Mouse (Mus musculus) adrenal gland, postnatal 14 days (tissue): ENCODE results near the gene Mdc1. TPM values are rescaled to one million over a fixed set of nuclear protein-coding genes. Genes with fewer than 3 reads are reported as not detected.

Experiments used
- DNase-seq: peaks from one replicate; pipeline ENCODE4 v3.0.0; 2021; ENCODE audit warnings: mixed read lengths
- long read RNA-seq, 2 experiments: library from polyadenylated mRNA; stranded (forward); transcript quantifications; one replicate each; pipeline ENCODE4 v2.0.0; 2021
- total RNA-seq: library from RNA; stranded (reverse); gene quantifications from 2 replicates; pipeline ENCODE4 v1.2.3, GENCODE M21; 2021

The Mdc1 gene
- total RNA-seq = 20.6 and 21.9 TPM in 2 replicates
- long read RNA-seq, experiment 1 = 0 reads
- long read RNA-seq, experiment 2, partial matches to known transcripts = 0 of 1 reads
- long read RNA-seq, experiment 2, other reads (novel, unspliced or antisense) = 1 of 1 reads

DNA sequence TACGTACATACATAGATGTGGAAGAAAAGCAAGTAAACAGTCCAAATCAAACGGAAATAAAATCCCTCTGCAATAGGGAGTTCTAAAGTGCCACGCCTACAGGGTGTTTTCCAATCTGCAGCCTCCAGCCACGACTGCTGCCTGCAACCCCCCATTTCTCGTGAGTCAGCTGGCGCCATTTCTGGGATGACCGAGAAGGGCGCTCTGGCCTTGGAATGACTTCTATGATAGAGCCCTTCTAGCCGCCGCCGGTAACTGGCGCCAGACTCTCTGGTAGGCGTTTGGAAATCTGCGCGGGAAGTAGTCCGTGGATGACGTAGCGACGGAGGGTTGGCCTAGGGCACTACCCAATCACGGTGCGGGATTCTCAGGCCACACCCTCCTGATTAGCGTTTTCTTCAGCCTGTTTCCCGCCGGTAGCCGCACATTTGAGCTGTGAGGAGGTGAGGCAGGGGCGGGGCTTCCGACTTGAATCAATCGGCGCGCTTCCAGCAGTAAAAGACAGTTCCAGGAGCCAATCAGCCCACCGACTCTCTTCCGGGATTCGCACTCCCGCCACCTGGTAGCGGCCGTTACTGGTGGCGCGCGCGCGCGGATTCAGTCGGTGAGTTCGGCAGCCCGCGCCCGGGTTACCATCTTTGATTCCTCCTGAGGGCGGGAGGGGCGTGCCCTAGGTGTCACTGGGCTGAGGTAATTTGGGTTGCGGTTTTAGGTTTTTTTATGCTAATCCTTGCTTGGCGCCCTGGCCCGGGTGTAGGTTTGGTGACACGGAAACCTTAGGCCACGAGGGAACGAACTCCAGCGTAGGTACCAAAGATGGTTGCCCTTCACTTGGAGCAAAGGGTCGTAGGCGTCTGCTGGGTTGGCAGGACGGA, at the start of gene Mdc1:
TSS of gene Mdc1 (plus strand) at position 440 of the 875 bp plus-strand sequence.
- DNase-seq = peak; percentile 99

DNA sequence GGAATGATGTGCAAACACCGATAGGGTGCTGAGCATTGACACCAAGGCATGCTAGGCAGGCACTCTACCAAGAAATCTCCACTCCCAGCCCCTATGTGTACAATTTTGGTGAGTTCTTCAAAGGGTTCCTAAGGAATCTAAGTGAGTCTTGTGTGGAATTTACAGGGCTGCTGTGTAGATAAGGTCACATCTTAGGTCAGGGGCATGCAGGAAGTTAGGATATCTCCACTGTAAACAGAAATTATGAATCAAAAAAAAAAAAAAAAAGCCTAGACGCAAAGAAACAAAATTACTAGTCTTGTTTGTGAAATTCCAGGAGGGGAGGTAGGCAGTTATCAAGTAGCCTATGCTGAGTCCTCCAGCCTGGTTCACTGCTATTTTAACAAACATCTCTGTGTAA, 48.5 kb upstream of the Mdc1 start:
- DNase-seq = no peak

DNA sequence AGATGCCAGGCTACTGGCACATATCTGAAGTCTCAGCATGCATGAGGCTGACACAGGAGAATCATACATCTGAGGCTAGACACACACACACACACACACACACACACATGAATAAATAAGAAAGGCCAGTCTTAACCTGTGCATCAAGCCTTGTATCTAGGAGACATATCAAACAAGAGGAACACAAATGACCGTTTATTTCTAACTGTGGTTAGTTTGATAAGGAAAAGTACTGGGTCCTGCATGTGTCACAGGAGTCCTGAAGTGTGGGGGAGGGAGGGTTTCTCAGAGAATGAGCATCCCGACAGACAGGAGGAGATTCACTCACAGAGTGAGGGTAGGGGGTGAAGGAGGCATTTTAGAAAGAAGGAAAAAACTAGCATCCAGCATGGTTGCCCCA, 46.2 kb upstream of the Mdc1 start:
- no peak for DNase-seq

DNA sequence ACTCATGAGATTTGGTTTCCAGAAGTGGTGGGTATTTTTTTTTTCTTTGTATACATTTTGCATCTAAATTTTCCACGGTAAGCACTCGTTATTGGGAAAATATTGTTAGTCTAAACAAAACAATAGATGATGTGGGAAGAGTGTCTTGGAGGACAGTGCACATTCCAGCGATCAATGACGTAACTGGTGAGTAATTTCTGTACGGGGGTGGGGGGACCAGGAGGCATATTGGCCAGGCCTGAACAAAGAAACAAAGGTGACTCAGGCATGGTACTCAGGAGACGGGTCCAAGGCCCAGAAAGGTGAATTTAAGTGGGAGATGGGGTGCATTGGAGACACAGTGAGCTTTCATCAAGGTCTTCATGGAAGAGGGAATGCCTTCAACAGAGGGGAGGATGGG, 45.7 kb upstream of the Mdc1 start:
- DNase-seq = no peak

DNA sequence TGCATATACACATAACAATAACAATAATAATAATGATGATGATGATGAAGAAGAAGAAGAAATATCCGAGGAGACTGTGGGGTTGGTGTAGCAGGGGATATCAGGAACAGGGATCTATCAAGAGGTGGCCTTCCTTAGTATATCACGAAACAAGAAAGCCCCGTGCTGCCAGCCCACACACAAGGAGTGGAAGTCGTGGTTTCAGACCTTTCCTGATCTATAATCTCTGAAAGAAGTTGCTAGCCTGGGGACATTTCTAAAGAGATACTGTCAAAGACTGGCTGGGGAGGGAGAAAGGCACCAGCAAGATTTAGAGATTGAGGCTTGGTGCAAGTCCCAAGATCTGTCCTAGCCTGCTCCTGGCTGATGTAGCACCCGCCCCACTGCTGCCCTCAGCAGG, 44.5 kb upstream of the Mdc1 start:
- no peak for DNase-seq

DNA sequence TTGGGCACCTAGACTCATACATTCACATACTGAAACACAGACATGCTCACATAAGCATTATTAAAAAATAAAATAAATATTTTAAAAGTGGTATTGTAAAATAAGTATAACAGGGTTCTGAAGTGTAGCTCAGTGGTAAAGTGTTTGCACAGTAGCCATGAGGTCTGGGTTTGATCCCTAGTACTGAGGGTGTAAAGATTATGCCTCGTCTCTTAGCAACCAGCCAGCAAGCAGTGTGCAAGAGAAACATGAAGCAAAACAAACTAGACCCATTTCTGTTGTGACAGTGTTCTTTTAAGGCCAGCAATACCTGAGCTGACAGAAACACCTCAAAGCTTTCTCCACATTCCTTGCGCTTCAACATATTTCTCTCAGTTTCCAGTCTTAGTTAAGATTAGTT, 40.4 kb upstream of the Mdc1 start:
- DNase-seq = no peak

DNA sequence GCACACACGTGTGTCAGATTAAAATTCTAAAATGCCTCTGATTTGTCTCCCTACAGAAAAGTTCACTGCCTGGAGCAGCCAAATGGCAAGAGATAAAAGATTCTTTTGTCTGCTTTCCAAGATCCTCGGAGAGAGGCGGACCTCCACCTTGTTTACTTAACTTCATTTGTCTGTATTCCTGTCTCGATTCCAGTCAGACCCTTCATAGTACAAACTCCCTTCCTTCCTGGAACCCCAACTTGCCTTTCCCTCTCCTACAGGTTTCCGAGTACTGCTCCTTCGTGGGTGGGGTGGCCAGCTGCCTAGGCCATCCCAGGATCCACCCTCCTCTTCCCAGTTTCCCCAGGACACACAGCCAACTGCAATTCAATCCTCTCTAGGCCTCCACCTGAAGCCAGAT, 38.3 kb upstream of the Mdc1 start:
- DNase-seq = no peak

DNA sequence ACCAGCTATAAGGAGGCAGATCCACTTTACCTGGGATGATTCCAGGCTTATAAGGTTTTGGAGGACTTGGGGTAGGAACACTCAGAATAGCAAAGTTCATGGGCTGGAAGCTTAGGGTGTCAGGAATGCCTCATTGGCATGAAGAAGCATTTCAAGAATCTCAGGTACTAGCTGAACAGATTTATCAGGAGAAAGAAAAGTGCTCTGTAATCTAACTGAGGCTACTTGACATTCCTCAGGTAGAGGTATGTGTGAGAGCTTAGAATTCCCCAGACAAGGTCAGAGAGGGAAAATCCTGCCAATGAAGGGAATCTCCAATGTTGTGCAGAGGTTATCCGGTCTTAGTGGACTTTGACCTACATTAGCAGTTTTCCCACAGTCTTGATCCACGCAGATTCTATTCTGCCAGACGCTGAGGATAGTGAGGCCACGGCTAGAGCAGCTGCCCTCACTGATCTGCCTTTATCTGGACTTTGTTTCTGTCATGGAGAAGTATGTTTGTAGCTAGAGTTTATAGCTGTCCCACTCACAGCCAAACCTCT, 37.4 kb upstream of the Mdc1 start:
- DNase-seq = no peak

DNA sequence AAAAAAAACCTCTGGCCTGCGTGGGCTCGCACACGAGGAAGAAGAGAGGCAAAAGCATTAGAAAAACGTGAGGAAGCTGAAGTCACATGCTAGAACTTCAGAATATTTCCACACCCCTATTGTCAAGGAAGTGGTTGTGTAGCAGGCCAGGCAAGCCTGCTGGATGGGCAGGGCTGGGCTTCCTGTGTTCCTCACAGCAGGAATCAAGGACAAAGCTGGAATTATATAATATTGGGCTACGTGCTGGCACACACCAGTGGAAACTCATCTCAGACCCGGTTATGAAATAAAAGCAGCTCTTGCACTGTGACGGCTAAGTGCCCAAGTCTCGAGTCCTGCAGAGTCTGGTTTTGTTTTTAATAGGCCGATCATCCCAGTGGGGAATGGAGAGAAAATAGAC, 33.2 kb upstream of the Mdc1 start:
- DNase-seq = peak; percentile 74

DNA sequence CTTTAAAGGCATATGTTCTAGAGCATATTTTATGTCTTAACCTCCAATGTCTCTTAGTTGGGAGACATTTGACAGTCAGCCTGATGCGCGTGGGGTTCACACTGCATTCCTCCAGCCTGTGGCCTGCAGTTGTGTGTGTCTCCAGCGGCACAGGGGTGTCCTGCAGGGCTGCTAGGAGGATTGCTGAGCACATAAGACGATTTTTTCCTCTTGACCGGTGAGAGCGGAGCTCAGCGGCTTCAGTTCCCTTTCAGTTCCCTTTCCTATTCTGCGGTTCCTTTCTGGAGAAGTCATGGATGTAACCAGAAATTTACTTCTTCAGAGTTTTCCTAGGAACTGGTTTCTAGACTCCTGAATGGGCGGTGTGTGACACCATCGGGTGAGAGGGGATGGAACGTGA, 31.9 kb upstream of the Mdc1 start:
- no peak for DNase-seq

DNA sequence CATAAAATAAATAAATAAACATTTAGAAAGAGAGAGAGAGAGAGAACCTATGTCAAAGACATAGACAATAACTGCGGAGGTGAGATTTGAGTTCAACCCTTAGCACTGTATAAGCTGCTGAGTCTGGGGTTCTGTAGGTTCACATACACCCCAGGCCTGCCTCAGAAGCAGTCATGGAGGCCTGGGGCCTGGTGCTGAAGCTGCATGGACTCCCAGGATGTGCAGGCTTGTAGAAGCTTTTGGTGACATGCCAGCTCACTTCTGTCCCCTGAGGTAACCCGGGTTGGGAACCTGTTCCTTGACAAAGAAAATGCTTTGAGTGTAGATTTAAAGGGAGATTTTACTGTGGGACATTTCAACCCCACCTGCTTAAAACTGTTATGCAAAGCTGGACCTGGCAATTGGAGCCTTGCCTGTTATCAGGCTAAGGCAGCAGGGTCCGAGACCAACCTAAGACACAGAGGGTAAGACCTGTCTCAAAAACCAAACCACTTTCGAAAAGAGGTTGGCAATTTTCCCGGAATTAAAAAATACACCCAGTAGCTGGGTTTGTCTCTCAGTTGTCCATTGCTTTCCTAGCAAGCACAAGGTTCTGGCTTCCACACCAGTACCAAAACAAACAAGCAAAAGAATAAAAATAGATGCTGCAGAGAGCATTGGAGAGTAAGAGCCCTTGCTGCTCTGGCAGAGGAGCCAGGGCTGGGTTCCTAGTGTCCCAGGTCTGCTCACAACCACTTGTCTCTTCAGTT, 30.2 kb upstream of the Mdc1 start:
- DNase-seq = no peak

DNA sequence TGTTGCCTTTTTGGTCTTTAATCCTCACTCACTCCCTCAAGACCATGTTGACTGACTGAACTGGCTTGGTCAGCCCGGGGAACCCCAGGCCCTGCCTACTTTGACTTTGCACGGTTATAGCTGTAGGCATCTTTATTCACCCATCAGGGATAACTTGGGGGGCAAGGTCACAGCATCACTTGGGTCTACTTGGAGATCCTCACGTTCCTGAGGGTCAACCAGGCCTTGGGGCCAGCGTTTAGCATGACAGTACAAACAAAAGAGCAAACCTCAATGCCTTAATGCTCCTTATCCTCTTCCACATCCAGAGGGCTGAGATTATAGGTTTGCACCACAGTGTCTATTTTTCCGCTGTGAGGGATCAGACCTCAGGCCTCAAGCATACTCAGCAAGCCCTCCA, 29.0 kb upstream of the Mdc1 start:
- no peak for DNase-seq

DNA sequence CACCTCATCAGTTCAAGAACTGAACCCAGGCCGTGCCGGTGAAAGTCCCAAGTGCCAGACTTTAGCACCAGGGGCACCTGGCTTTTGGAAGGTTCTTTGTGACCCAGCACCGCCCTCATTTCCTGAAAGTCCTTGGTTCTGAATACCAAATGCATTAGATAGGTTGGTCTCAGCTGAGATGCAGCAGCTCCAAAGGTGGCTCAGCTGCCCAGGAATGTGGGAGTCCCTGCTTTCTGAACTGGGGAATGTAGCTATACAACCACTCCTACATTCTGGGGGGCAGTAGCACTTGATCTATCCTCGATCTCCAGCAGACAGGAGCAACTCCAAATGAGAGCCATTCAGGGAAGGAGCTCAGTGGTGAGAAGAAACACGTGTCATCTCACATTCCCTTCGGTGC, 28.6 kb upstream of the Mdc1 start:
- DNase-seq = no peak

DNA sequence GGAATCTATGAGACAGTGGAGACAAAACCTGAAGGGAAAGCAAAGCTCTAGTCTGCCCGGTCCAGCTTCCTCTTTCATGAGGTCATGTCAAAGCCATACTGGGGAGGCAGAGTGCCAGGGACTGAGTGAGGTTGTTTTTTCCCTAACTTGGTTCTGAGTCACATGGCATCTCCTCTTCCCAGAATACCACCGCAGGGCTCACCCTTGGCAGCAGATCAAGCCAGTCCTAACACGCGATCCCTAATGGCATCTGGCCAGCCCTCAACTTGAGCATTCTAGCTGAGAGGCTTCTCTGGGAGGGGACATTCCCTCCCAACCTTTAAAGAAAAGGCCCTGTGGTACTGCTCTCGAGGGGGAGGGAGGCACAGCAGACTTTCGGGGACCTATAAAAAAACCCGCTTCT, 28.1 kb upstream of the Mdc1 start:
- DNase-seq = peak; percentile 94

DNA sequence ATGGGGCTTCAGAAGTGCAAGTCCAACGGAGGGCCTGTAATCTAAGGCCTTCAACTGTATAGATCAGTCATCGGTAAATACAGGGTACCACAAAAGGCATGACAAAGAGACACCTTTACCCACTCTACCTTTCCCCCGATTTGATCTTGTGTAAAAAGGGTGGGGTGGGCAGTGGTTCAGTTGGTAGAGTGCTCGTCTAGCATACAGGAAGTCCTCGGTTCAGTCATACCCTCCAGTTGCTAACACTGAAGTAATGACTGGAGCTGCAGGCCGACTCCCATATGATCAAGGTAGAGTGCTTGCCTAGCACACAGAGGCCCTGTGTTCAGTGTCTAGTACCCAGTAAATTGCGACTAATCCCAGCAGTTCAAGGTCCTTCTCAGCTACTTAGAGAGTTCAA, 27.7 kb upstream of the Mdc1 start:
- DNase-seq = no peak

DNA sequence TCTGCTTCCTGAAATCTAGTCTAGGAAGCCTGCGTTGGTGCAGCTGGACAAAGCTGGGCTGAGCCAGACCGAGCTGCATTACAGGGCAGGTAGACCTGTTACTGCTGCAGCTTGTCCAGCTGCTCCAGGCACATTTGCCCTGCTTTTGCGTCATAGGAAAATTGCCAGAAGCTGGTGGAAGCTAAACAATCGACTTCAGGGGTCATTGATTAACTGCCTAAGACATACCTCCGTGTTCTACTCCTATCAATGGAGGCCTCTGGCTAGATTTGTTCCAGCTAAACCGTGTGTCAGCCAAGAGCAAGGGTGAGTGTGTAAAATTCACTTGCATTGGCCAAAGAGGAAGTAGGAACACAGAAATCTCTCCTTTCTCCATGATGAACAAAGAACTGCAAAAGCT, 26.6 kb upstream of the Mdc1 start:
- DNase-seq = no peak

DNA sequence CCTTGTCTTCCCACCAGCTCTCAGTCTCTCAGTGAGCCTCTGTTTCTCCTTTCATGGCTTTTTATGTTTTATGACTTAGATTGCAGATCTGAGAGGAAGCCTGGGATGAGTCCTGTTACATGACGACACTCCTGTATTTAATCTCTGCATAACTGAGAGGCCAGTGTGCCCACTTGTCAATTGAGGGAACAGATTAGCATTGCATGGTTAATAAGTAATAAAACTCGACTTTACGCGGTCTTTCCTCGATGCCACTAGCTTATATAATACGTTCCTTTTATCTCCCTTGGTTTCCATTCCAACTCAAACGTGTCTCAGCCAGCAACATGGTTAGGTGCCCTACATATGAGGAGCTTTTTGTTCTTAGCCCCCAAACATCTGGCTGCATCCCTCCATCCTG, 25.5 kb upstream of the Mdc1 start:
- no peak for DNase-seq

DNA sequence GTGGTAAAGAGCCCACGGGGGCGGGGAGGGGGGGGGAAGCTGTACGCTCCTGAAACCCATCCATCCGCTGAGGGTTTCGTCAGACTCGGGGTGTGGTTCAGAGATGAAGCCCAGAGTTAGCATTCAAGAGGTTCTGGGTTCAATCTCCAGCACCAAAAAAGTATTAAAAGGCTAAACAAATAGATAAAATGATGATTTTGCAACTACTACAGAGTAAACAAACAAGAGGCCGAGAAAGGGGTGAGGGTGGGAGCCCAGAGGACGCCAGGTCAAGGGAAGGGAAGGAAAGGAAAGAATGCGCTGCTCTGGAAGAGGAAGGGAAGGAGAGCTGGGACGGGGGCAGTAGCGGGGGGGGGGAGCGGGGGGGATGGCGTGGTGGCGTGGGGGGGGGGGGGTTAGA, 24.6 kb upstream of the Mdc1 start:
- DNase-seq = no peak

DNA sequence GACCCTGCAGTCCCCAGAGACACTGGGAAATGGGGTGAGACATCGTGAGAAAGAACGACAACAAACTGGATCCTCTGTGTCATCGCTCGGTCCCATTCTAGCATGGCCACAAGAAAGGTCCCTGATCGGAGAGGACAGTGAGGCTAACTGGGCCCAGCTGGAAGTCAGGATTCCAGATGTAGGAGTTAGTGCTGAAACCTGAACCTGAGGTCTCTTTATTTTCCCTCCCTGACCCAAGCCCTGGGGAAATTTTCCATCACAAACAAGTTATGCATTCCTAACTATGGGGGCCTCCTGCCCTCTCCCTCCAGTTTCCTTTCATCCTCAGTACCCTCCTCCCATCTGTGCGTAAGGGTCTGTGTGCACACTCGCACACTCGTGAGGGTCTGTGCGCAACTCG, 24.1 kb upstream of the Mdc1 start:
- no peak for DNase-seq

DNA sequence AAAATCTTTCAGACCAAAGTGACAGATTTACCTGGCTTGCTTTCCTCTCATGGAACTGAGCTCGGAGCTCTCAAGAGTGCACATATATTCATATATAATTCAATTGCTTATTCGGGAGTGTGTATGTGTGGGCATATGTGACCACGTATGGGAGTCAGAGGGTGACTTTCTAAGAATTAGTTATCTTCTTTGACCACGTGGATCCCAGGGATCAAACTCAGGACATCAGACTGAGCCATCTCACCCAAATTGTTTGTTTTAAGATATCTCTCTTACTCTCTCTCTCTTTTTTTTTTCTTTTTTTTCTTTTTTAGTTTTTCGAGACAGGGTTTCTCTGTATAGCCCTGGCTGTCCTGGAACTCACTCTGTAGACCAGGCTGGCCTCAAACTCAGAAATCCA, 21.2 kb upstream of the Mdc1 start:
- DNase-seq = no peak

DNA sequence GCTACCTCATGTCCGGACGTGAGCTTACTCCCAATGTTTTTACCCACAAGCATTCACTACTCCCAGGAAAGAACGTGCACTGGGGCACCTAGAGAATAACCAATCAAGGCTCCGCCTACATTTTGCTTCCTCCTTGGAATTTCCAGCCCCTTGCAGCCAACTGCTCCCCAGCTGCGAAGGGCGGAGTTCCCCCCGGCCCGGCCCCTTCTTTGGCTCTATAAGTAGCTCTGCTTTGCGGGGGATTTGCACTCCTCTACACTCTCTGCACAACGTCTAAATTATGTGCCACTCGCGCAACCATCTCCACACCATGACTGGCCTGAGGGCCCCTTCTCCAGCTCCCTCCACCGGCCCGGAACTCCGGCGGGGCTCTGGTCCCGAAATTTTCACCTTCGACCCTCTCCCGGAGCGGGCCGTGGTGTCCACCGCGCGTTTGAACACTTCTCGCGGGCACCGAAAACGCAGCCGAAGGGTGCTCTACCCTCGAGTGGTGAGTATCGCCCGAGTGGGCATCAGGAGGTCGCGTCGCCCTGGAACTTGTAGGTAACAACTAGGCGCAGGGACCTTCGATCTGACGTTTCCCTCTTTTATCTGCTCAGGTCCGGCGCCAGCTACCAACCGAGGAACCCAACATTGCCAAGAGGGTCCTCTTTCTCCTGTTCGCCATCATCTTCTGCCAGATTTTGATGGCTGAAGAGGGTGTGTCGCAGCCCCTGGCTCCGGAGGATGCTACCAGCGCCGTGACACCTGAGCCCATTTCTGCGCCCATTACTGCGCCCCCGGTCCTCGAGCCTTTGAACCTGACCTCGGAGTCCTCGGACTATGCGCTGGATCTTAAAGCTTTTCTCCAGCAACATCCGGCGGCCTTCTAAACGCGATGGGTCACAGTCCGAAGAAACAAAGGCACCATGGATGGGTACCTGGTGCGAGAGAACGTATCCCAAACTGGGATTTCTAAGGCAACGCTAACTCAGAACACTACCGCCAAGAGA, 19.6 kb upstream of the Mdc1 start, which contains the start of gene Ier3:
TSS of gene Ier3 (plus strand) at position 246 of the 992 bp plus-strand sequence.
- peak; percentile 91 for DNase-seq

DNA sequence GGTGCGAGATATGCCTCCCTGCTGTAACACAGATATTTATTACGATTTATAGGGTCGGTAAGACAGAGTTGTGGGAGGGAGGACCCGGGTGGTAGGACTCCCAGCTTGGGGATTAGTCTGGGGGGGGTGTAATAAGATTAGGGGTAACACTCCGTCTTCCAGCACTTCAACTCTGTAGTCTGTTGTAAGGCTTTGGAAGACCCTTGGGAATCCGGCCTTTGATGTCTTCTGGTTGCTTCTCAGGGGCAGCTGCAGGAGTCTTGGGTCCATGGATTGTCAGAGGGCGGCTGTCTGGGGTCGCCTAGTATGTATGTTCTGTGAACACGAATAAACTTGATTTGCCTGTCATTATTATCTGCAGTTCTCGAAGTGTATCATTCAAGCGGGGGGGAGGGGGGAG, 18.8 kb upstream of the Mdc1 start:
- DNase-seq = no peak
